Mouse (Mus musculus): ENCODE data around the gene Wnt5b. TPM values are rescaled to one million over a fixed set of nuclear protein-coding genes. Genes with fewer than 3 reads are reported as not detected.
A peak's percentile ranks its signal among the peaks of the same experiment; 100 is the strongest.

Gene Wnt5b
- total RNA-seq, 2 experiments from 2014 or later: 2.4 to 3.0 TPM

- intact Hi-C loops (cut with DNase I): no loop called here
- no peak for DNase-seq
Measured at GRCm38 (mm10) chr6:119421001-119421400, 123.1 kb downstream of the Wnt5b start.

DNA sequence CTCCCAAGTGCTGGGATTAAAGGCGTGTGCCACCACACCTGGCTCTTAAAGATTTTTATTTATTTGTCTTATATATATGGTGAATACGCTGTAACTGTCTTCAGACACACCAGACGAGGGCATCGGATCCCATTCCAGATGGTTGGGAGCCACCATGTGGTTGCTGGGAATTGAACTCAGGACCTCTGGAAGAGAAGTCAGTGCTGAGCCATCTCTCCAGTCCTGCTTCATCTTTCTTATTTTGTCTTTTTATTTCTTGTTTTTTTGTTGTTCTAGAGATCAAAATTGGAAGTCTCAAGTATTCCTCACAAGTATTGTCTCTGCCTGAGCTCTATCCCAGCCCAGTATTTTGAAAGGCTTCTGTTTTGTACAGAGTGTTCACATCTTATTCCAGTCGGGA is 123.8 kb downstream of the Wnt5b start:
- intact Hi-C loops (cut with DNase I): no loop called here
- DNase-seq: no peak

GRCm38 (mm10) chr6:119419412-119419811 is 124.7 kb downstream of the Wnt5b start:
- intact Hi-C loops (cut with DNase I): no loop called here
- no peak for DNase-seq

DNA sequence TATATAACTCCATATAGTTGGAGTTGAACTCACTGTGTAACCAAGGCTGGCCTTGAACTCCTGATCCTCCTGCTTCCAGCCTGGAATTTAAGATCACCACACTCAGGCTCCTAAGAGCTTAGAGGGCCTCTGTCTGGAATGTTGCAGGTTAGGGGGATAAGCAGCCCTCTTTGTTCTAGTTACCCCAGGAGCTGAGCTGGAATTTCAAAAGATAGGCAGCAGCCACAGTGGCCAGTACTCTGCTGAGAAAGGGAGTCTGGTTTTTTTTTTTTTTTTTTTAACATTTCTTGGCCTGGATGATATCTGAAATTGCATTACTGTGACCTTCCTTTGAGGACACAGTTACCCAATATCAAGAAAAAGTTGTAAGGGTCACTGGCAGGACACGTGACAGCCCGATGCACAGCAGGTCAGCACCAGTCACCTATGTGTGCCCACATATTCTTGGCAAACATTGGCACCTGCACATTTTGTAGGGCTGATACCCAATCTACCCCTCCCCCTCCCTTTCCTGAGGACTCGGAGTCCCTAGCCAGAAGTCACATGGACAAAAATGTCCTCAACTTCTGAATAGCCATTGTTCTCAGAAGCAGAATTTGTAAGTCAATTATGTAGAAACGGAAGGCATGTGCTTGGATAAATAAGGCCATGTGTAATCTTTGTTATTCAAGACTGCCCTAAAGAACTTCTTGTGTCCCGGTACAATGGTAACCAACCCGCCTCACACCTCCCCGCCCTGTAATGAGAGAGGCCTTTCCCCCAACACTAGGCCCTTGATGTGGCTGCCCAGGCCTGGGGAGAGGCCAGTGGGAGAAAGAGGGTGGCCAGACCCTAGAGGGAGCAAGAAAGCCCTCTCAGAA is 125.5 kb downstream of the Wnt5b start:
- DNase-seq: no peak
- intact Hi-C loops (cut with DNase I): no loop called here

DNA sequence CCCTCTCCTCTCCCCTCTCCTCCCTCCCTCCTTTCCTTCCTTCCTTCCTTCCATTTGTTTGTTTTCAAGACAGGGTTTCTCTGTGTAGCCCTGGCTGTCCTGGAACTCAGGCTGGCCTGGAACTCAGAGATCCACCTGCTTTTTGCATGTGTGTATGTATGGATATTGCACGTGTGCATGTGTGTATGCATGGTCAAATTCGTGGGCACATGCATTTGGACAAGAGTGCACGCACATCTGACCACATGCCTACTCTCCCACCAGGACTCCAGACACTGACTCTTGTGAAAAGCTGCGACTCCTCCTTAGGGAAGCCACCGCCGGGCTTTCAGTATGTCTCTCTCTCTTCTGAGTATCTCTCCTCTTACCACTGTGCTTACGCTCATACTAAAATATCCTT is 126.3 kb downstream of the Wnt5b start:
- no peak for DNase-seq
- intact Hi-C loops (cut with DNase I): no loop called here

DNA sequence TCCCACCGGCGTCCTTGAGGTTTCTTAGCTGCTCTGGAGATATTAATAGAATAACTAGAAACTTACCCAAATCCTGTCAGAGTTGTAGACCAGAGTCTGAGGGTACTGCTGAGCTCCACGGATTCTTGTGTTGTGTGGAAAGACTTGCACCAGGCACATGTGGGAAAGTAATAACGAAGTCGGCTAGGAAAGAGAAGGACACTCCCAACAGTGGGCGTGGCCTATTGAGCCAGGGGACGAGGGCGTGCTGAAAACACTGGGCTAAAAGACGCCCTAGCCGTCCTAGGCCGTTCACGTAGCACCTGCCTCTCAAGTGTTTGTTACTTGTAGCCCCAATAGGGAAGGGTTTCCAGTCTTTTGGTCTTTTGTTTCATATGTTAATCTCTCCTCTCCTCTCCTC is 126.8 kb downstream of the Wnt5b start, which contains the start of gene Adipor2:
Gene Adipor2 (minus strand): TSS at position 351 of the 400 bp plus-strand sequence.
- no peak for DNase-seq

DNA sequence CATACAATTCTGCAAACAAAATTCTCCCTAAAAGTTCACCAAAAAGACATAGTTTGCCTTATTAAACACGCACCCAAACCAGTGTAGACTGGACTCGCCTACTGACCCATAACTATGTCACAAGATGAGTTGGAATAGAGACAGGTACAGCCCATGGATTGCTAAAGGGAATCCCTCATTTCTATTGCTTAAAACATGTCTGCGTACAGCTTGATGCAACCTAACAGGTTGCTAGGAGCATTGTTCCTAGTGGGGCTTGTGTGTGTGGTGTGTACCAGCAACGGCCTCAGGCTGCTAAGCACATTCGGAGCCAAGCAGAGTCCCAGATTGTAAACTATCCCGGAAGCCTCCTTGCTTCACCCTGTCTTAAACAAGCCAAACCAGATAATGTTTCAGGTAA is 127.5 kb downstream of the Wnt5b start:
- DNase-seq: no peak
- intact Hi-C loops (cut with DNase I): no loop called here

More for the DNA sequence above, 126.8 kb downstream of the Wnt5b start, which contains the start of gene Adipor2:
- intact Hi-C loops (cut with DNase I): no loop called here

DNA sequence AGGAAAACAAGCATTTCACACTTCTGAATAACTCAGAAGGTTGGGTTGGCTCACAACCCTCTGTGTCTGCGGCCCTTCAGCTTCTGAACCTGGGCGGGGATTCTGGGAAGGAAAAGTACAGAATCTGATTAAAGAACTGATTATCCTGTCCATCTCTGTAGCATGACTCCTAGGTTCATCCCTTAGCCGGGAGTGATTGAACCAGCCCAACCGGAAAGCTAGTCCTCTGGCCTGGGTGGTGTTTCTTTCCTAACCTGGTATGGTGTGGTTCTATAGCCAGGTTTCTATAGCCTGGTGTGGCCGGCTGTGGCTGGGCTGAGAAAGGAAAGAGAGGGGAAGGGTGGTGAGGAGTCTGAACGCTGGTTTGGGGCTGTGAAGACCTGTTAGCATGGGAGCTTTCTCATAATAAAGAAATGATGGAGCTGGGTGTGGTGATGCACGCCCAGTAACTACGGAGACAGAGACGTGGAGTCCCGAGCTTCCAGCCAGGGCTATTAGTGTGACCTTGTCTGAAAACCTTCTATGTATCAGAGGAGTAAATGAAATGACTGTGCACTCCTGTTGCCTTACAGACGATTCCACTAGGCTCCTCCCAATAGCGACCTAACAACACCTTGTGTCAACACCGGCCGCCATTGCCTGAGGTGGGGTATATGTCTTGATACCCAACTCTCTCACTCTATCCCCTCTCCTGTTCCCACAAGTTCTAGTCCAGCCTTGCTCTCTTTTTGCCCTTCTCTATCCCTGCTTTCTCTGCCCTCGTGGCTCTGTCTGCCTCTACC is 129.7 kb downstream of the Wnt5b start:
- intact Hi-C loops (cut with DNase I): no loop called here
- DNase-seq: no peak

DNA sequence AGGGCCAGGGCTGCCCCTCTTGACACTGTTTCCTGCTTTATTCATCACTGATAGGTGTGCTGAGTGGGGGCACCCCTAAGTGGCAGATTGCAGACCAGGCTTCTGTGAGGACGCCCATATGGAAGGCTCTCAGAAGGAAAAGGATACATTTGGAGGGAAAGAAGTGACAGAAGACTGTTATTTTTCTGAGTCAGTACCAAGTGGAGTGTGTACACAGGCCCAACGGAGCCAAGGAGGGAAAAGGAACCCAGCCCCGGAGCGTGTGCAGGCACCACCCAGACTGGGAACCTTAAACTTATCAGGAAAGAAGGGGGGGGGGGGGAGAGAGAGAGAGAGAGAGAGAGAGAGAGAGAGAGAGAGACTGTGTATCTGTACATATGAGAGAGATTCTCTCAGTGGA is 131.6 kb downstream of the Wnt5b start:
- DNase-seq: no peak
- intact Hi-C loops (cut with DNase I): no loop called here

DNA sequence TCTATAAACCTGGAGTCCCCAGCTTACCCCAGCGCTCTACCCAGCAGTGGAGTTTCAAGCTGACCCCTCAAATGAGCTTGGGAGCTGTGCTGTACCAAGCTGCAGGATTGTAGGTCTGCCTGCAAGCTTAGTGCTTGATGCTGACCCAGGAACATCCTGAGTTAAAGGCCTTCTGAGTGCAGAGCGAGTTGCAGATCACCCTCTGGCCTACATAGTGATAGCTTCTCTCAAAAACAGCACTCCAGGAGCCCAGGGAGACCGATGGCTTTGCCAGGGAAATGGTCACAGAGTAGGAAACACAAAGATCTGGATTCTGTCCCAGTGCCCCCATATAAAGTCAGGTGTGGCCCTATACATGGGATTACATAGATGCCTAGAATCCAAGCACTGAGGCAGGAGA is 132.6 kb downstream of the Wnt5b start:
- DNase-seq: no peak
- intact Hi-C loops (cut with DNase I): no loop called here

DNA sequence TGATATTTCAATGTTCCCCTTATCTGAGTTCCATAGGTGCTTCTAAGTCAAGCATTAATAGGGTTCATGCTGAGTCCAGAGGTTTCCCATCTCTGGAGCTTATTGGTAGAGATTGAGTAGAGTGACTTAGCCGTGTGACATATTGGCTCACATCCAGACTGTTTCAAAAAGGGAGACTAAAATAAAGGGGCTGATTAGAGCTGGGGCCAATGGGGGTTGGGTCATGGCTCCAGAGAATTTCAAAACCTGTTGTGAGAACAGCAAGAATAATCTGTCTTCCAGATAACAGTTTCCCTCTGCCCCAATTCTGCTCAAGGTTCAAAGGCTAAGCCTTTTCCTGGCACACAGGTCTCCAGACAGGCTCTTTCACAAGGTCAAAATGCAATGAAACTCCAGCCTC is 134.4 kb downstream of the Wnt5b start:
- intact Hi-C loops (cut with DNase I): no loop called here
- no peak for DNase-seq

- intact Hi-C loops (cut with DNase I): no loop called here
- no peak for DNase-seq
Measured at GRCm38 (mm10) chr6:119408582-119408981, 135.6 kb downstream of the Wnt5b start.

GRCm38 (mm10) chr6:119407818-119408217 is 136.3 kb downstream of the Wnt5b start:
- intact Hi-C loops (cut with DNase I): no loop called here
- DNase-seq: no peak

DNA sequence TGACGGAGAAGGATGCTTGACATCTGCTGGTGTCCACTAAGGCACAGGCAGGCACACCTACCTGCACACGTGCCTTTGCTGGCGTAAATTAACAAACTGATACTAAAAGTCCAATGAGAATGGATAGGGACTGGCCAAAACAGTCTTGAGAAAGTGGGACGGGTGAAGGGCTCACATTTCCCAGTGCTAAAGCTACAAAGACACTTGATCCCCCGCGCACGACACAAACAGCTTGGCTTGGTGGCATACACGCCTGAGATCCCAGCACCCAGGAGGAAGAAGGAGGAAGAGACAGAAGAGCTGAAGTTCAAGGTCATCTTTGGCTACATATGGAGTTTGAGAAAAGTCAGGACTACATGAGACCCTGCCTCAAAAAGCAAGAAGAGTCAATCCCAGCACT is 137.6 kb downstream of the Wnt5b start:
- no peak for DNase-seq
- intact Hi-C loops (cut with DNase I): no loop called here

GRCm38 (mm10) chr6:119405310-119405709 is 138.8 kb downstream of the Wnt5b start:
- DNase-seq: no peak
- intact Hi-C loops (cut with DNase I): no loop called here

DNA sequence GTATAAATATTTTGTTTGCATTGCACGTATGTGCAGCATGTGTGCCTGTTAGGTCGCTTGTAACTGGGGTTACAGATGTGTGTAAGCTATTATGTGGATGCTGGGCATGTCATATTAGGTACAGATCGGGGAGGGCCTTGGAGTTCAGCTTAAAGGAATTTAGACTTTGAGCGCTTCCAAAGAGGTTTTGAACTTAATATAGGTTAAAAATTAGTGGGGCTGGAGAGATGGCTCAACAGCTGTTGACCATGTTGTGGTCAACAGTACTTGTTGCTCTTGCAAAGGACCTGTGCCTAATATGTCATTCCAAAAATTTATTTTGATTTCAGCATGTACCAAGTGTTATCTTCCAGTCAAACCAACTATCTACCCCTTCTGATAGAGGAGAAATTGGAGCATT is 139.3 kb downstream of the Wnt5b start:
- intact Hi-C loops (cut with DNase I): no loop called here
- DNase-seq: no peak

DNA sequence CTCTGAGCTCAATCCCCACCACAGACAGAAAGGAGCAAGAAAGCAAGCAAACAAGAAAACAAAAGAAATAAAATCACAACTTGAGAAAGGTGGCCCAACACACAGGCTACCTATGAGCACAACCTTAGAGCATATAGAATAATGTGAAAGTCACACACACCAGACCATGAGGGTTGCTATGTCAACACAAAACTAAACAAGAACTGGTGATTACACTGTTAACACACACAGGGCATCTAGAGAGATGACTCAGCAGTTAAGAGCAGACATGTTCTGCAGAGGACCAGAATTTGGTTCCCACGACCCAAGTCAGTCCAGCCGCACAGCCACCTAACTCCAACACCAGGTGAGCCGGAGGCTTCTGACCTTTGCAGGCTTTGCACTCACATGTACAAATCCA is 141.2 kb downstream of the Wnt5b start:
- DNase-seq: no peak
- intact Hi-C loops (cut with DNase I): no loop called here

- intact Hi-C loops (cut with DNase I): no loop called here
- DNase-seq: no peak
Measured at GRCm38 (mm10) chr6:119401545-119402304, 142.4 kb downstream of the Wnt5b start.

GRCm38 (mm10) chr6:119400649-119401048 is 143.5 kb downstream of the Wnt5b start:
- intact Hi-C loops (cut with DNase I): no loop called here
- DNase-seq: no peak

DNA sequence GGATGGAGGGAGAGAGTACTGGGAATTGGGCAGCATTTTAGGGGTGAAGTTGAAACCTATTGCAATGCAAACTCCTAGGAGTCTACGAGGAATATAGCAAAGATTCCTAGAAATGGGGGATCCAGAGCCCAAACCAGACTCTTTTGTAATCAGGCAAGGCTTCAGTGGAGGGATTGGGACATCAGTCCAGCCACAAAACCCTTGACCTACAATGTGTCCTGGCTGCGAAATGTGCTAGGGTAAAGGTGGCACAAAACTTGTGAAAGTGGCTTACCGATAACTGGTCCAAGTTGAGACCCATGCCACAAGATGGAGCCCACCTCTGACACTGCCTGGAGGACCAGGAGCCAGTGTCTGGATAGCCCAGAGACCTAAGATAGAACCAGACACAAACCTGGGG is 144.8 kb downstream of the Wnt5b start:
- intact Hi-C loops (cut with DNase I): no loop called here
- DNase-seq: no peak

- intact Hi-C loops (cut with DNase I): no loop called here
- DNase-seq: peak; percentile 6
Measured at GRCm38 (mm10) chr6:119396309-119396634, 147.9 kb downstream of the Wnt5b start.

Measured in left cerebral cortex, postnatal 4 days (tissue).